In genomic region chr5:15747478-15748255, GRCm38 (mm10) we compare ENCODE assay signal across 27 mouse cellular contexts. TPM values are rescaled to one million over a fixed set of nuclear protein-coding genes. Genes with fewer than 3 reads are reported as not detected.
DNase-seq lines count a peak whose midpoint lies in the region; ATAC-seq lines count a peak whose summit lies in the region.
"Had no signal": no experiment of that assay in that cellular context is flagged by ENCODE, and none has a peak within 500 bp of the region (broad histone marks: within the 10 kb centered on the region; RNA-seq: fewer than 3 reads in every experiment).

No protein-coding gene starts in this region.

- no peak overlapping the region for H3K4me2 ChIP-seq in embryonic facial prominence, embryonic 15.5 days (replicated peaks)
- H3K4me2 ChIP-seq in limb, embryonic 13.5 days (replicated peaks), result no peak overlapping the region
- H3K4me2 ChIP-seq: forebrain, embryonic 15.5 days; liver, embryonic 12.5 days; midbrain, embryonic 15.5 days; stomach, embryonic 15.5 days had no signal

- H3K36me3 ChIP-seq in embryonic facial prominence, embryonic 15.5 days, result no peaks in the 10 kb centered on the region
- no peaks in the 10 kb centered on the region for H3K36me3 ChIP-seq in limb, embryonic 13.5 days
- H3K36me3 ChIP-seq: forebrain, embryonic 15.5 days; heart, embryonic 10.5 days; hindbrain, embryonic 10.5 days; liver, embryonic 12.5 days; midbrain, embryonic 15.5 days; stomach, embryonic 15.5 days had no signal

- peak; percentile 84 for ATAC-seq in embryonic facial prominence, embryonic 15.5 days (ENCODE audit: insufficient number of reproducible peaks, low FRiP score, low TSS enrichment, low read depth)
- peak; percentile 90 for ATAC-seq in limb, embryonic 13.5 days (ENCODE audit: low FRiP score, low read depth)
- ATAC-seq: activated CD4-positive, CD25-positive, alpha-beta regulatory T cell, adult 4 months; forebrain, embryonic 15.5 days; inflammation-experienced regulatory T-cells, adult 6 months; liver, embryonic 12.5 days; midbrain, embryonic 15.5 days had no signal

- H3K27ac ChIP-seq in embryonic facial prominence, embryonic 15.5 days (replicated peaks), result no peak overlapping the region
- H3K27ac ChIP-seq in limb, embryonic 13.5 days, result peak overlapping the region; percentile 44; the same call in 1 of the 2 replicates
- H3K27ac ChIP-seq: forebrain, embryonic 15.5 days; heart, embryonic 10.5 days; hindbrain, embryonic 10.5 days; liver, embryonic 12.5 days; midbrain, embryonic 15.5 days; stomach, embryonic 15.5 days had no signal

- no peaks in the 10 kb centered on the region for H3K4me1 ChIP-seq in embryonic facial prominence, embryonic 15.5 days
- no peaks in the 10 kb centered on the region for H3K4me1 ChIP-seq in limb, embryonic 13.5 days
- H3K4me1 ChIP-seq: forebrain, embryonic 15.5 days; heart, embryonic 10.5 days; hindbrain, embryonic 10.5 days; liver, embryonic 12.5 days; megakaryocyte, embryonic 14.5 days; midbrain, embryonic 15.5 days; stomach, embryonic 15.5 days had no signal

- peak; percentile 28 for DNase-seq in embryo, embryonic 10 days (ENCODE audit: low spot score)
- DNase-seq in embryo, embryonic 9.5 days (ENCODE audit: extremely low spot score), result no peak
- DNase-seq in embryo, embryonic 11 days, result peak; percentile 53
- DNase-seq in adrenal gland, adult 18-20 months (ENCODE audit: low spot score in 2 of 2), result no peak
- DNase-seq in testis, postnatal 14 days (ENCODE audit: low spot score), result no peak
- no peak for DNase-seq in urinary bladder, postnatal 14 days (ENCODE audit: low spot score)
- DNase-seq: adrenal gland, postnatal 36 days; cerebellum, adult 11-12 months; cerebellum, postnatal 36 days; kidney, postnatal 14 days; lung, adult 2 months had no signal

- 39% methylated on average over 4 of the region's 4 CpGs for whole genome bisulfite sequencing in embryonic facial prominence, embryonic 15.5 days
- 22% methylated on average over 4 of the region's 4 CpGs for WGBS in limb, embryonic 13.5 days

- no peak overlapping the region for H3K4me3 ChIP-seq in embryonic facial prominence, embryonic 15.5 days (replicated peaks)
- no peak overlapping the region for H3K4me3 ChIP-seq in limb, embryonic 13.5 days
- H3K4me3 ChIP-seq: forebrain, embryonic 15.5 days; heart, embryonic 10.5 days; hindbrain, embryonic 10.5 days; liver, embryonic 12.5 days; megakaryocyte, embryonic 14.5 days; midbrain, embryonic 15.5 days; myocyte; stomach, embryonic 15.5 days had no signal

- no peaks in the 10 kb centered on the region for H3K27me3 ChIP-seq in embryonic facial prominence, embryonic 15.5 days
- H3K27me3 ChIP-seq in limb, embryonic 13.5 days, result no peaks in the 10 kb centered on the region
- H3K27me3 ChIP-seq: forebrain, embryonic 15.5 days; liver, embryonic 12.5 days; megakaryocyte, embryonic 14.5 days; midbrain, embryonic 15.5 days; stomach, embryonic 15.5 days had no signal

- H3K9ac ChIP-seq in embryonic facial prominence, embryonic 15.5 days, result no peak overlapping the region
- H3K9ac ChIP-seq in limb, embryonic 13.5 days, result no peak overlapping the region
- H3K9ac ChIP-seq: forebrain, embryonic 15.5 days; liver, embryonic 12.5 days; midbrain, embryonic 15.5 days; stomach, embryonic 15.5 days had no signal

- H3K9me3 ChIP-seq in embryonic facial prominence, embryonic 15.5 days (replicated peaks), result no peaks in the 10 kb centered on the region
- no peaks in the 10 kb centered on the region for H3K9me3 ChIP-seq in limb, embryonic 13.5 days
- H3K9me3 ChIP-seq: forebrain, embryonic 15.5 days; heart, embryonic 10.5 days; hindbrain, embryonic 10.5 days; liver, embryonic 12.5 days; midbrain, embryonic 15.5 days; stomach, embryonic 15.5 days had no signal

RNA-seq across cellular contexts. Expression of gene Speer4c, which starts 33.6 kb away (rescaled TPM):
- 0.16 and 0.17 TPM in 2 replicates for polyA plus RNA-seq in embryonic facial prominence, embryonic 15.5 days (2015; fragmentation: Nextera tagmentation; extraction: Ambion mirVana)
- polyA plus RNA-seq in limb, embryonic 13.5 days (2015; fragmentation: Nextera tagmentation; extraction: Ambion mirVana), result not detected in 2 replicates
- not detected for total RNA-seq in adrenal gland, adult 18-20 months (2021)
- total RNA-seq: adrenal gland, postnatal 36 days; gastrocnemius, postnatal 4 days; layer of hippocampus, adult 8-10 months; left cerebral cortex, postnatal 25 days had no signal
- polyA plus RNA-seq: activated CD4-positive, CD25-positive, alpha-beta regulatory T cell, adult 4 months; forebrain, embryonic 15.5 days; heart, embryonic 10.5 days; hindbrain, embryonic 10.5 days; inflammation-experienced regulatory T-cells, adult 6 months; liver, embryonic 12.5 days; midbrain, embryonic 15.5 days; myocyte; neural tube, embryonic 14.5 days; stomach, embryonic 15.5 days had no signal

Comparison
In these comparisons a context has a peak if more than half of its experiments do, and no peak if none do; other contexts are left out.
1. DNase-seq: peak in embryo, embryonic 10 days (single experiment) and embryo, embryonic 11 days (single experiment); none in embryo, embryonic 9.5 days (single experiment), adrenal gland, adult 18-20 months (0 of 2), testis, postnatal 14 days (single experiment) and urinary bladder, postnatal 14 days (single experiment).